Mouse (Mus musculus) right cerebral cortex, postnatal 25 days (tissue): ENCODE measurements around the gene Wdr19.
"Not testable (repeated sequence)": the region's sequence is repeated elsewhere in the genome, so short reads cannot be mapped to it uniquely, and the experiment has no call there.

ENCODE experiments used
- DNase-seq: peaks from one replicate; pipeline ENCODE4 v3.0.0; 2022

Gene Wdr19

GRCm38 (mm10) chr5:65204726-65205125, 5.2 kb downstream of the Wdr19 start:
- DNase-seq, result no peak

GRCm38 (mm10) chr5:65213321-65213720, 13.8 kb downstream of the Wdr19 start:
- no peak for DNase-seq

DNA sequence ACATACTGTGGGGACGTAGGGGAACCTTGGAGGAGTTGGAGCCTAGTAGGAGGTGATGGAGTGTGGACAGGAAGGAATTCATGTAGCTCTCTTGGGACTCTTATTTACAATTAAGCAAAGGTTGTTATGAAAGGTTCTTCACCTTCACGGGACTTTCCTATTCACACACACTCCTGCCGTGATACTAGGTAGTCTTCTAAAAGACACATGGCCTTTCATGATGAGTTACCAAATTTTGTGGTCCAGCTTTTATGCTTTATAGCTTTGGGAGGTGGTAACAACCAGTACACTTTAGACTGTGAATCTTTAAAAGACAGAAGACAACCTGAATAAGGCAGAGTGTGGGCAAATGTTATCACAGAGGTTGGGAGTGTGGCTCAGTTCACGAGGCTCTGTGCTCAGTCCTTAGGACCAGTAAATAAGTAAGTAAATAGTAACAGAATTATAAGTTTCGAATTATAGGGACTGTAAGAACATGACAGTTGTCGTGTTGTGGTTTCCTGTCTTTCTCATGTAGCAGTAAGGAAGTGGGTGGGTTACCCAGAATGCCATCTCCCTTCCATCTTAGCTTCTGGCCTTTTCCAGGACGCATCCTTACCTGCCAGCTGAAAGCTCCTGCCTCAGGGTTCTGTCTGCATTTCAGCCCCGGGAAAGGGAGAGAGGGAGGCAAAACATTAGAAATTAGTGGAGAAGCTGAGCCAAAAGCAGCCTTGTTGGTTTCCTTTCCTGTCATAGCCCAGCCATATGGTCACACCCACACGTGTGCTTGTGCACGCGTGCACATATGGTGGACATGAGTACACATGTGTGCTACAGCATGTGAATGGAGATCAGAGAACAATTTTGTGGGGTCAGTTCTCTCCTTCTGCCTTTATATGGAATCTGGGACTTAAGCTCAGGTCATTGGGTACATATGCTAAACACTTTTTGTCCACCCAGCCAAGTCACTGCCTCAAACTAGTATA, 18.1 kb downstream of the Wdr19 start:
- no peak for DNase-seq

GRCm38 (mm10) chr5:65221037-65221436, 21.5 kb downstream of the Wdr19 start:
- no peak for DNase-seq

GRCm38 (mm10) chr5:65224056-65224455, 24.6 kb downstream of the Wdr19 start:
- no peak for DNase-seq

- DNase-seq, result no peak
Measured at GRCm38 (mm10) chr5:65231289-65232003, 31.9 kb downstream of the Wdr19 start.

DNA sequence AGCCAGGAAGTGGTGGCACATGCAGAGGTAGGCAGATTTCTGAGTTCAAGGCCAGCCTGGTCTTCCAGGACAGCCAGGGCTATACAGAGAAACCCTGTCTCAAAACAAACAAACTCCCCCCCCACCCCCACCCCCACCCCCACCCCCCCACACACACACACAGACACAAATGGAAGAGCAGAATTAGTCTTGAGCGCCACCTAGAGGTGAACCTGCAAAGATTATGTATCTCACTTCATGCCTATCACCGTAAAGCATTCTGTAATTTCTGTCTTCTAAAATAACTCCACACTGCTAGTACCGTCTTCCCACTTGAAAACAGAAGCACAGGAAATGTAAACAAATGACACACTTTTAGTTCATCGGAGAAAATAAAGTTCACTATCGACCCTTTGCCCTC, 43.2 kb downstream of the Wdr19 start:
- DNase-seq, result no peak

DNA sequence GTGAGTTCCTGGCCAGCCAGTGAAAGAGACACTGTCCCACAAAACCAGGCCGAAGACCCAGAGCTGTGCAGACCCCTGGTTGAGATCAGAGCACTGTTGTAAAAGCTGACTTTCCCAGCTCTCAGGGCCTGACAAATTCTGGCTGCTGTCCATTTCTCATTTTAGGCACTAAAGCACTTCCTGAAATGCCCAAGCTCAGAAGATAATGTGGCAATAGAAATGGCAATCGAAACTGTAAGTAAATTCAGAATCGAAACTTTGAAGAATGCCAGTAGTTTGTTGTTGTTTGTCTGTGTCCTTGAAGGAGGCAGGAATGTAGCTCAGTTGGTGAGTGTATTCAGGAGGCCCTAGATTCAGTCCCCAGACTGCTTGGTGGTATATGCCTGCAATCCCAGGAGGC, 47.8 kb downstream of the Wdr19 start:
- no peak for DNase-seq

DNA sequence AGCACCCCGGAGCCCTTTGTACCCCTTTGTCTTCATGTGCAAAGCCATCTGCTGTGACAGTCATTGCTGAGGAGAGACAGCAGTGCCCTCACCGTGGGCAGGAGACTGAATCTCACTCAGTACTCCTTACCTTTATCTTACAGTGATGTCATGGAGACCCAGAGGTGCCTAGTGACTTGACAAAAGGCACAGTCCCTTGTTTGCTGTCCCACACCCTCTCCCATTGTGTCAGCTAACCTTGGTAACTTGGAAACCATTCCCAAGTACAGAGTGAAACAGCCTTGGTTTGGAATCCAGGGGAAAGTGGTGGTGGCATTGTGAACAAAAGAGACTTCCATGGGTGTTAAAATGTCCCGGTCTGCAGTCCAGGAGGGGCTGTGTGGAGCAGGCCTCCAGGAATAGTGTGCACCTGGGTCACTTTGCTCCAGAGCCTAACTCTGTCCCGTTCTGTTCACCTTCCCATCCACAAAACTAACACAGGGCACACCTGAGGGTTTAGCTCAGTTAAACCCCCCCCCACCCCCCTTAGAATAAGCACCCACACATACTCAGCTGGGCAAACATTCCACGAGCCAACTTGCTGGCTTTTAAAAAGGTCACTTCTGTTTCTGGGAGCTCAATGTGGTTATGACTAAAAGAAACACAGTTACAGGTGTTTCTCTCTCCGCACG, 50.8 kb downstream of the Wdr19 start:
- no peak for DNase-seq

- DNase-seq, result no peak
Measured at GRCm38 (mm10) chr5:65257910-65258505, 58.5 kb downstream of the Wdr19 start.

- DNase-seq, result peak; percentile 15
Measured at GRCm38 (mm10) chr5:65273966-65274365, 74.5 kb downstream of the Wdr19 start.

GRCm38 (mm10) chr5:65279133-65279651, 79.7 kb downstream of the Wdr19 start:
- no peak for DNase-seq

DNA sequence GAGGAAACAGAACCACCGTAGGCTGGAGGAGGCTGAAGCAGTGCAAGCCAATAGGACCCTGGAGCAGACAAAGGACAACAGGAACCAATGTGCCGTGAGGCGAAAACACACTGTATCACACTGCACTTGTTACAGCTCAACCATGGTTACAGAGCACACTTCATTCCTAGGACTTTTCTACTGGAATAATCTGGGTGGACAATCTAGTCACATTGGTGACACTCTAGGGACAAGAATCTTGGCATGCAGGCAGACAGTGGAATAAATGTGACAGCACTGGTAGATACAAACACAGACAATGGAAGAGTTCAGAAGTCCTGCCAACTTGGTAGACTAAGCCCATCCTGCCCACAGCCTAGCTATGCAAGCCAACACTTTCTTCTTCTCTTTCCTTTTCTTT, 81.7 kb downstream of the Wdr19 start:
- DNase-seq, result no peak

DNA sequence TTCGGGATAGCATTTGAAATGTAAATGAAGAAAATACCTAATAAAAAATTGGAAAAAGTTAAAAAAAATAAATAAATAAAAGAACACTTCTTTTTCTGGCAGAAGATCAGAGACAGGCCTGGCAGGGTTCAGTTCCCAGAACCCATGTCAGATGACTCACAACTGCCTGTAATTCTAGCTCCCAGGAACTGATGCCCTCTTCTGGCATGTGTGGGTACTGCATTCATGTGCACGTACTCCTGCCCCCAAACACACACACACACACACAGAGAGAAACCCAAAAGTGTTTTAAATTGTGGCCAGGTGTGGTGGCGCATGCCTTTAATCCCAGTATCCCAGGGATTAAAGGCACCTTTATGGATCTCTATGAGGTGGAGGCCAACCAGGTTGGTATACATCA, 84.7 kb downstream of the Wdr19 start:
- no peak for DNase-seq

- no peak for DNase-seq
Measured at GRCm38 (mm10) chr5:65287751-65288701, 88.5 kb downstream of the Wdr19 start.

GRCm38 (mm10) chr5:65289009-65289408, 89.5 kb downstream of the Wdr19 start:
- not testable (repeated sequence) for DNase-seq

GRCm38 (mm10) chr5:65293627-65294026, 94.1 kb downstream of the Wdr19 start:
- DNase-seq, result no peak

GRCm38 (mm10) chr5:65294270-65294669, 94.8 kb downstream of the Wdr19 start:
- no peak for DNase-seq

- DNase-seq, result no peak
Measured at GRCm38 (mm10) chr5:65298167-65298950, 98.9 kb downstream of the Wdr19 start.

- not testable (repeated sequence) for DNase-seq
Measured at GRCm38 (mm10) chr5:65299623-65300022, 100.1 kb downstream of the Wdr19 start.

- no peak for DNase-seq
Measured at GRCm38 (mm10) chr5:65300121-65300520, 100.6 kb downstream of the Wdr19 start.
